Mouse (Mus musculus): ENCODE results near the gene Fndc8. TPM values are rescaled to one million over a fixed set of nuclear protein-coding genes. Genes with fewer than 3 reads are reported as not detected.

The Fndc8 gene
- total RNA-seq, 1 experiment = not detected

- H3K9me3 ChIP-seq (ENCODE audit: control insufficient read depth, insufficient read depth, low read depth, low read length) = no peaks in the 10 kb centered on the region
- no peak overlapping the region for H3K27ac ChIP-seq (ENCODE audit: insufficient read depth, low read depth, low read length, poor library complexity, severe bottlenecking)
- peaks cover 0 to 18% of the 10 kb centered on the region in 2 experiments; a peak in 1 of 4 replicates for H3K4me1 ChIP-seq (ENCODE audit: control insufficient read depth in 2 of 2, insufficient read depth in 2 of 2, low read length in 2 of 2, poor library complexity in 1 of 2)
- TF ChIP-seq CHD2 (IDR thresholded peaks at IDR 0.05; ENCODE audit: low read depth, low read length) = no peak
- TF ChIP-seq HCFC1 (IDR thresholded peaks at IDR 0.05; ENCODE audit: borderline replicate concordance, insufficient read depth, low read length) = no peak
- TF ChIP-seq ZNF384 (IDR thresholded peaks at IDR 0.05; ENCODE audit: low read depth, low read length) = no peak
- no peak for TF ChIP-seq ZC3H11A (IDR thresholded peaks at IDR 0.05; ENCODE audit: borderline replicate concordance, low read depth, low read length)
- TF ChIP-seq MAFK (IDR thresholded peaks at IDR 0.05; ENCODE audit: insufficient read depth, low read depth, low read length) = no peak
- in situ Hi-C loops (cut with MboI; ENCODE audit: low sequenced_read_pairs in 2 of 2, unreplicated experiment in 2 of 2) = no loop called here
- H3K4me3 ChIP-seq (ENCODE audit: insufficient read depth in 1 of 2, low read depth in 1 of 2, low read length in 2 of 2, poor library complexity in 1 of 2, severe bottlenecking in 1 of 2) = no peak overlapping the region
- DNase-seq (ENCODE audit: low read depth, low spot score) = no peak
- no peak overlapping the region for H3K9ac ChIP-seq (ENCODE audit: insufficient read depth, low read depth, low read length, poor library complexity, severe bottlenecking)
- H3K36me3 ChIP-seq (ENCODE audit: control insufficient read depth, insufficient read depth, low read length, poor library complexity, severe bottlenecking) = no peaks in the 10 kb centered on the region
Observed at GRCm38 (mm10) chr11:82846938-82847337, 45.0 kb upstream of the Fndc8 start.

DNA sequence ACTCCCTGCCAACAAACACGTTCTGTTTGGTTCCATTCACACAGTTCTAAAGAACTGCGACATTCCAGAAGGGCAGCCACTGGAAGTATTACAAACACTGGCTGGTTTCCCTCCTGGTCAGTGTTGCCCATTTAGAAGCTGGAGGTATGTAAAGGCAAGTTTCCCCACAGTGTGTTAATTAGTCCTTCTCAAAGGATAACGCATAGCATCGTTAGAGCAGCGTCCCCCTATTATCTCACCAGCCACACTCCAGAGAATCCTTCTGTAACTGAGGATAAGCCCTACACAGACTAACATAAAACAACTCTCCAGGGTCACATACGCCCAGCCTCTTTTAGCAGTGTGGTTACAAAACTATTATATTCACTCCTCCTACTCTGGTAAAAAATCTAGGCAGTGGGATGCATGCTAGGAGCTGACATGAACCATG, 44.3 kb upstream of the Fndc8 start:
- Histone ChIP-seq H3K4me3 (ENCODE audit: insufficient read depth in 1 of 2, low read depth in 1 of 2, low read length in 2 of 2, poor library complexity in 1 of 2, severe bottlenecking in 1 of 2) (no peak overlapping the region), H3K9ac (ENCODE audit: insufficient read depth, low read depth, low read length, poor library complexity, severe bottlenecking) (no peak overlapping the region), H3K4me1 (ENCODE audit: control insufficient read depth in 2 of 2, insufficient read depth in 2 of 2, low read length in 2 of 2, poor library complexity in 1 of 2) (peaks cover 0 to 18% of the 10 kb centered on the region in 2 experiments; a peak in 1 of 4 replicates), H3K36me3 (ENCODE audit: control insufficient read depth, insufficient read depth, low read length, poor library complexity, severe bottlenecking) (no peaks in the 10 kb centered on the region), H3K9me3 (ENCODE audit: control insufficient read depth, insufficient read depth, low read depth, low read length) (no peaks in the 10 kb centered on the region), H3K27ac (ENCODE audit: insufficient read depth, low read depth, low read length, poor library complexity, severe bottlenecking) (no peak overlapping the region)
- no peak for TF ChIP-seq HCFC1 (IDR thresholded peaks at IDR 0.05; ENCODE audit: borderline replicate concordance, insufficient read depth, low read length)
- TF ChIP-seq ZC3H11A (IDR thresholded peaks at IDR 0.05; ENCODE audit: borderline replicate concordance, low read depth, low read length) = no peak
- no peak for TF ChIP-seq MAFK (IDR thresholded peaks at IDR 0.05; ENCODE audit: insufficient read depth, low read depth, low read length)
- TF ChIP-seq CHD2 (IDR thresholded peaks at IDR 0.05; ENCODE audit: low read depth, low read length) = no peak
- no peak for TF ChIP-seq ZNF384 (IDR thresholded peaks at IDR 0.05; ENCODE audit: low read depth, low read length)
- DNase-seq (ENCODE audit: low read depth, low spot score) = no peak
- in situ Hi-C loops (cut with MboI; ENCODE audit: low sequenced_read_pairs in 2 of 2, unreplicated experiment in 2 of 2) = no loop called here

DNA sequence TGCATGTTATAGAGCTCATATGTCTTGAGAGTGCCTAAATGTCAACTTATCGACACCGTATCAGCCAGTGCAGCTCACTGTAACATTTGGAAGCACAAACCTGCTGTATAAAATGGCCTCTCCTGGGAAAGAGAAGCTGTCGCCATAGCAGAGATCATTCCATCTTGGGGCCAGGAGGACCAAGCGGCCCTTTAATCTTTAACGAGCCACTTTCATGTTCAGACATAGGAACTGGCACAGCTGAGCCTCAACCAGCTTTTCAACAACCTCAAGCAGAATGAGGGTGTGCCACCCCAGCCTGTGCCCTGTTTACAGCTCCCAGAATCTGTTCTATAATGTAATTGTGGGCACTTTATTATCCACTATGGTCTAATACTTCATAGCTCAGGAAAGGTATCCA, 41.7 kb upstream of the Fndc8 start:
- Histone ChIP-seq H3K4me1 (ENCODE audit: control insufficient read depth in 2 of 2, insufficient read depth in 2 of 2, low read length in 2 of 2, poor library complexity in 1 of 2) (peaks cover 0 to 14% of the 10 kb centered on the region in 2 experiments; a peak in 2 of 4 replicates), H3K9ac (ENCODE audit: insufficient read depth, low read depth, low read length, poor library complexity, severe bottlenecking) (no peak overlapping the region), H3K36me3 (ENCODE audit: control insufficient read depth, insufficient read depth, low read length, poor library complexity, severe bottlenecking) (no peaks in the 10 kb centered on the region), H3K27ac (ENCODE audit: insufficient read depth, low read depth, low read length, poor library complexity, severe bottlenecking) (no peak overlapping the region), H3K9me3 (ENCODE audit: control insufficient read depth, insufficient read depth, low read depth, low read length) (no peaks in the 10 kb centered on the region), H3K4me3 (ENCODE audit: insufficient read depth in 1 of 2, low read depth in 1 of 2, low read length in 2 of 2, poor library complexity in 1 of 2, severe bottlenecking in 1 of 2) (no peak overlapping the region)
- in situ Hi-C loops (cut with MboI; ENCODE audit: low sequenced_read_pairs in 2 of 2, unreplicated experiment in 2 of 2) = no loop called here
- TF ChIP-seq ZNF384 (IDR thresholded peaks at IDR 0.05; ENCODE audit: low read depth, low read length) (no peak), MAFK (IDR thresholded peaks at IDR 0.05; ENCODE audit: insufficient read depth, low read depth, low read length) (no peak), HCFC1 (IDR thresholded peaks at IDR 0.05; ENCODE audit: borderline replicate concordance, insufficient read depth, low read length) (no peak), CHD2 (IDR thresholded peaks at IDR 0.05; ENCODE audit: low read depth, low read length) (no peak), ZC3H11A (IDR thresholded peaks at IDR 0.05; ENCODE audit: borderline replicate concordance, low read depth, low read length) (no peak)
- DNase-seq (ENCODE audit: low read depth, low spot score) = no peak

- Histone ChIP-seq H3K36me3 (ENCODE audit: control insufficient read depth, insufficient read depth, low read length, poor library complexity, severe bottlenecking) (no peaks in the 10 kb centered on the region), H3K27ac (ENCODE audit: insufficient read depth, low read depth, low read length, poor library complexity, severe bottlenecking) (no peak overlapping the region), H3K9ac (ENCODE audit: insufficient read depth, low read depth, low read length, poor library complexity, severe bottlenecking) (no peak overlapping the region), H3K4me1 (ENCODE audit: control insufficient read depth in 2 of 2, insufficient read depth in 2 of 2, low read length in 2 of 2, poor library complexity in 1 of 2) (peaks cover 5 to 15% of the 10 kb centered on the region in 2 experiments; a peak in 3 of 4 replicates), H3K9me3 (ENCODE audit: control insufficient read depth, insufficient read depth, low read depth, low read length) (no peaks in the 10 kb centered on the region), H3K4me3 (ENCODE audit: insufficient read depth in 1 of 2, low read depth in 1 of 2, low read length in 2 of 2, poor library complexity in 1 of 2, severe bottlenecking in 1 of 2) (no peak overlapping the region)
- in situ Hi-C loops (cut with MboI; ENCODE audit: low sequenced_read_pairs in 2 of 2, unreplicated experiment in 2 of 2) = no loop called here
- DNase-seq (ENCODE audit: low read depth, low spot score) = no peak
- TF ChIP-seq ZC3H11A (IDR thresholded peaks at IDR 0.05; ENCODE audit: borderline replicate concordance, low read depth, low read length) (no peak), CHD2 (IDR thresholded peaks at IDR 0.05; ENCODE audit: low read depth, low read length) (no peak), ZNF384 (IDR thresholded peaks at IDR 0.05; ENCODE audit: low read depth, low read length) (no peak), MAFK (IDR thresholded peaks at IDR 0.05; ENCODE audit: insufficient read depth, low read depth, low read length) (no peak), HCFC1 (IDR thresholded peaks at IDR 0.05; ENCODE audit: borderline replicate concordance, insufficient read depth, low read length) (no peak)
Observed at GRCm38 (mm10) chr11:82852115-82852514, 39.8 kb upstream of the Fndc8 start.

Measured in ES-E14 (cell line).